Mouse (Mus musculus): ENCODE results near the gene Egr2. TPM values are rescaled to one million over a fixed set of nuclear protein-coding genes. Genes with fewer than 3 reads are reported as not detected.

Gene Egr2
- polyA plus RNA-seq, 1 experiment from 2014 or later: 1.0 TPM

DNA sequence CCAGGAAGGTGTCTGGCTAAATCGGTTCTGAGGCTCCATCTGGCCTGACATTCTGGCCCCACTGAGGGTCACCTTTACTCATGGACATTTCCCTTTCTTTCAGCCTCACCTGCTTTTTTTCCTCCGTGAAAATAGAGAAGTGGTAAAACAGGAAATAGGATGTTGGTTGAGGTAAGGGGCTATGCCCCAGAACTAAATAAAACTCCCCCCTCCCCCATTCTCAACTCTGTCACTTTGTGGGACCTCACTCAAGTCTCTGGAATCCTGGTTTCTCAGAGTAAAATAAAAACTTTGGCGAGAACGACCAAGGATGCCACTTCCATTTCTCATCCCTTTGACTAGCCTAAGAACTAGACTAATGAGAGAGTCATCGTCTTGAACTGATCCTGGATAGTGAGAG lies 31.2 kb upstream of the Egr2 start:
- no peak for DNase-seq
- H3K4me1 ChIP-seq (ENCODE audit: control insufficient read depth, insufficient read depth, low read length): no peaks in the 10 kb centered on the region
- no peak overlapping the region for H3K4me3 ChIP-seq (replicated peaks; ENCODE audit: low read depth, low read length)
- no peaks in the 10 kb centered on the region for H3K36me3 ChIP-seq (ENCODE audit: control insufficient read depth, insufficient read depth, low read length)
- H3K27ac ChIP-seq (replicated peaks; ENCODE audit: low read depth, low read length): no peak overlapping the region
- H3K9ac ChIP-seq (replicated peaks; ENCODE audit: low read length): no peak overlapping the region
- 76% methylated on average over 5 of the region's 5 CpGs for WGBS
- H3K9me3 ChIP-seq (ENCODE audit: control insufficient read depth, low read length): no peaks in the 10 kb centered on the region
- no peaks in the 10 kb centered on the region for H3K27me3 ChIP-seq (ENCODE audit: control insufficient read depth, insufficient read depth, low read length)
- H3K4me2 ChIP-seq (ENCODE audit: low read length): no peak overlapping the region
- ATAC-seq (ENCODE audit: low FRiP score, low TSS enrichment): no peak

DNA sequence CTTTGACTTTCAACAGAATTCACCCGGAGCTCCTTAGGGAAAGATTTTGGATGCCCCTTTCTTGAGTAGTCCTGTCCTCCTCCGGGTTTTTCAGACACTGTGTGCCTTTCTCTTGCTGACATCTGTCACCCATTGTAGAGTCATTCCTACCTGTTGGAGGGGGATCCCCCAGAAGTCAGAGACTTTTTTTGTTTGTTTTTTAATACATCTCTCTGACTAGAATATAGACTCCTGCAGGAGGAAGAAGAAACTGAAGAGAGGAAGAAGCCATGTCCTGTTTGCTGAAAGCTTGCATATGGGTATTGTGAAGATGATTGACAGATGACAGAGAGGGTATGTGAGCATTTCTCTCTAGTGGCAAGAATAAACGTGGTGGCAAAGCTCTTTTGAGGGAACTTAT lies 30.0 kb upstream of the Egr2 start:
- Histone ChIP-seq H3K4me1 (ENCODE audit: control insufficient read depth, insufficient read depth, low read length) (no peaks in the 10 kb centered on the region), H3K27me3 (ENCODE audit: control insufficient read depth, insufficient read depth, low read length) (no peaks in the 10 kb centered on the region), H3K27ac (replicated peaks; ENCODE audit: low read depth, low read length) (no peak overlapping the region), H3K9me3 (ENCODE audit: control insufficient read depth, low read length) (no peaks in the 10 kb centered on the region), H3K4me2 (ENCODE audit: low read length) (no peak overlapping the region), H3K9ac (replicated peaks; ENCODE audit: low read length) (no peak overlapping the region), H3K4me3 (replicated peaks; ENCODE audit: low read depth, low read length) (no peak overlapping the region), H3K36me3 (ENCODE audit: control insufficient read depth, insufficient read depth, low read length) (no peaks in the 10 kb centered on the region)
- no peak for ATAC-seq (ENCODE audit: low FRiP score, low TSS enrichment)
- no peak for DNase-seq
- 71% methylated on average over 3 of the region's 3 CpGs for WGBS

DNA sequence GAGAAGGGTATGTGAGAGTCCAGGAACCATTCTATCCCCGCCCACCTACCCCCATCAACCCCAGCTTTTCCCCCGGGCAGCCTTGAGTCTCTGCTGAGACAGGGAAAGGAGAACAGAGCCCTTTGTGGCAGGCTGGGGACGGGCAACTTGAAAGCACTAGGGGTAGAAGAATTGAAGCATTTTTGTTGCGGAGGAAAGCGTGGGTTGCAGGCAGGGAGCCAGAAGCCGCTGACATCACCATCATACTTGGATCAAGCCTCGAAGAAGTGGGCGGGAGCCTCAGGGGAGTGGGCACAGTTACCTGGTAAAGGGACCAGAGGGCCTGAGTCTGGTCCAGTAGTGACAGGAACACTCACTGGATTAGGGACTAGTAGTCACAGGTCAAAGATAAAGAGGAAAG lies 23.1 kb upstream of the Egr2 start:
- ATAC-seq (ENCODE audit: low FRiP score, low TSS enrichment) (no peak), DNase-seq (no peak)
- no peak overlapping the region for H3K4me3 ChIP-seq (replicated peaks; ENCODE audit: low read depth, low read length)
- H3K4me2 ChIP-seq (ENCODE audit: low read length): no peak overlapping the region
- H3K27ac ChIP-seq (replicated peaks; ENCODE audit: low read depth, low read length): no peak overlapping the region
- H3K36me3 ChIP-seq (ENCODE audit: control insufficient read depth, insufficient read depth, low read length): no peaks in the 10 kb centered on the region
- no peaks in the 10 kb centered on the region for H3K4me1 ChIP-seq (ENCODE audit: control insufficient read depth, insufficient read depth, low read length)
- no peaks in the 10 kb centered on the region for H3K27me3 ChIP-seq (ENCODE audit: control insufficient read depth, insufficient read depth, low read length)
- no peak overlapping the region for H3K9ac ChIP-seq (replicated peaks; ENCODE audit: low read length)
- 72% methylated on average over 8 of the region's 8 CpGs for WGBS
- H3K9me3 ChIP-seq (ENCODE audit: control insufficient read depth, low read length): no peaks in the 10 kb centered on the region

DNA sequence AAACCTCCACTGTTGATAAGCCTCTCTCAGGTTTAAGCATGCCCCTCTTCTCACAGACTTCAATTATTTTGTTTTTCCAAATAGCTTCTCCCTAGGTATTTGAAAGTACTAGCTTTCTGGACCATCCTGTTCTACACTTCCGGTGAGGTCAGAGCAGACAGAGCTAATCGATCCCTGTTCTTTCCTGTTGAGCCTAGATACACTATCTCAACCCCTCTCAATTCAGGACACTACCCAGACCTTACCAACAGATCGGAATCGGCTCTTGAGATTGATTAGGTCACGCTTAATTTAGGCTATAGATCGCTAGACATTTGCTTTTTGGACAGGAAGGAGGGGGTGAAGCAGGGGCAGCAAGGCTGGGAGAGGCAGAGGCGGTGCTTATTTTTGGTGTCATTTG lies 22.4 kb upstream of the Egr2 start:
- ATAC-seq (ENCODE audit: low FRiP score, low TSS enrichment) (no peak), DNase-seq (no peak)
- H3K27ac ChIP-seq (replicated peaks; ENCODE audit: low read depth, low read length): no peak overlapping the region
- H3K27me3 ChIP-seq (ENCODE audit: control insufficient read depth, insufficient read depth, low read length): no peaks in the 10 kb centered on the region
- no peak overlapping the region for H3K4me2 ChIP-seq (ENCODE audit: low read length)
- no peak overlapping the region for H3K4me3 ChIP-seq (replicated peaks; ENCODE audit: low read depth, low read length)
- H3K36me3 ChIP-seq (ENCODE audit: control insufficient read depth, insufficient read depth, low read length): no peaks in the 10 kb centered on the region
- H3K4me1 ChIP-seq (ENCODE audit: control insufficient read depth, insufficient read depth, low read length): no peaks in the 10 kb centered on the region
- H3K9me3 ChIP-seq (ENCODE audit: control insufficient read depth, low read length): no peaks in the 10 kb centered on the region
- 69% methylated on average over 7 of the region's 7 CpGs for WGBS
- H3K9ac ChIP-seq (replicated peaks; ENCODE audit: low read length): no peak overlapping the region

DNA sequence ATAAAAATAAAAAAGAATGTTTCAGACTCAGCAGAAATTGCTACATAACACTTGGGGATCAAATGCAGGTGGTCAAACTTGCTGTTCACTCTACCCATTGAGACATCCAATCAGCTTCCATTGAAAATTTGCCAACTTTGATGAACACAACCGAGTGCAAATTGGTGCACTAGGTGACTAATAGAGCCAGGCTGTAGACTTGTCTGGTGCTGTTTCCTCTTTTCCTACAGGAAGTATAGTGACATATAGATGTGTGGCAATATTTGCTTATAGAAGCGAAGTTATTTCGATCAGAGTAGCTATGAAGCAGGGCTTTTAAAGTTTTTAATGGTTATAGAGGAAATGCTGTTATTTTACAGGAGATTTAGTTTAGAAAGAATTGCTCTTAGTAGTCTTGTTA lies 16.5 kb upstream of the Egr2 start:
- 94% methylated on average over 3 of the region's 3 CpGs for WGBS

DNA sequence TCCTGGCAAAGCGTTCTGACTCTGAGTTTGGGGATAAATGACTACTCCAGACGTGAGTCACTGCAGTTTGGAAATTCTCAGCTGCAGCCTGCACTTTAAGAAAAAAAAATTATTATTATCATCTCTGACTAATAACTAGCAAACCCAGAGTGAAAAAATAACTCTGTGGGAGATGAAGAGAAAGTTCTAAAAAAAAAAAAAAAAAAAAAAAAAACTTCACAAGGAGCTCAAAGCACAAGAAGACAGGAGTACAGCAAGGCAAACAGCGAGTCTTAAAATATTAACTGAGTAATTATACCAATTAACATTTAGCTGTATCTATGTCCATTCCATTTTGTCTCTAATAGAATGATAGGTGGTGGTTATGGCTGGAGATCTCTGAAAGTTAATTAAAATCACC lies 11.1 kb upstream of the Egr2 start:
- WGBS: 82% methylated on average over 3 of the region's 3 CpGs
- Histone ChIP-seq H3K4me2 (ENCODE audit: low read length) (no peak overlapping the region), H3K9ac (replicated peaks; ENCODE audit: low read length) (no peak overlapping the region), H3K4me3 (replicated peaks; ENCODE audit: low read depth, low read length) (no peak overlapping the region), H3K9me3 (ENCODE audit: control insufficient read depth, low read length) (no peaks in the 10 kb centered on the region), H3K27me3 (ENCODE audit: control insufficient read depth, insufficient read depth, low read length) (no peaks in the 10 kb centered on the region), H3K4me1 (ENCODE audit: control insufficient read depth, insufficient read depth, low read length) (no peaks in the 10 kb centered on the region), H3K36me3 (ENCODE audit: control insufficient read depth, insufficient read depth, low read length) (no peaks in the 10 kb centered on the region), H3K27ac (replicated peaks; ENCODE audit: low read depth, low read length) (no peak overlapping the region)
- DNase-seq (no peak), ATAC-seq (ENCODE audit: low FRiP score, low TSS enrichment) (no peak)

More for the DNA sequence above, 16.5 kb upstream of the Egr2 start:
- Histone ChIP-seq H3K4me2 (ENCODE audit: low read length) (no peak overlapping the region), H3K9me3 (ENCODE audit: control insufficient read depth, low read length) (no peaks in the 10 kb centered on the region), H3K36me3 (ENCODE audit: control insufficient read depth, insufficient read depth, low read length) (no peaks in the 10 kb centered on the region), H3K27me3 (ENCODE audit: control insufficient read depth, insufficient read depth, low read length) (no peaks in the 10 kb centered on the region), H3K27ac (replicated peaks; ENCODE audit: low read depth, low read length) (no peak overlapping the region), H3K9ac (replicated peaks; ENCODE audit: low read length) (no peak overlapping the region), H3K4me1 (ENCODE audit: control insufficient read depth, insufficient read depth, low read length) (no peaks in the 10 kb centered on the region), H3K4me3 (replicated peaks; ENCODE audit: low read depth, low read length) (no peak overlapping the region)
- ATAC-seq (ENCODE audit: low FRiP score, low TSS enrichment): no peak
- DNase-seq: no peak

DNA sequence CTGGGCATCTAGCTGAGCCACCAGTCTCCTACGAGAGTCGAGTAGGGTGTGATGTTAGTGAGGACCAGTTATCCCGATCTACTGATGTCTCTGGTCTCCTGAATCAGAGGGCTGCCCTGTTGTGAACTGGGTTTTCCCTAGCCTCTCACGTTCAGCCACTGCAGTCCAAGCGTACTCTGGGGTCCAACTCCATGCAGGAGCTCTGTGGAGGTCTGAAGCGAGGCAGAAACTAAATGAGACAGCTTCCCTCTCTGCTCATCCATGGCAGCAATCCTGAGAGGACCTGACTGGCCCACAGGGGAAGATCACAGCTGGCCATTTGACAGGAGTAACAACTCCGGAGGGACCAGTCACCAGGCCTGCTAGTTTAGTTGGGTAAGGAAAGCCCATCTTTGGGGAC lies 10.6 kb upstream of the Egr2 start:
- Histone ChIP-seq H3K9me3 (ENCODE audit: control insufficient read depth, low read length) (no peaks in the 10 kb centered on the region), H3K27ac (replicated peaks; ENCODE audit: low read depth, low read length) (no peak overlapping the region), H3K36me3 (ENCODE audit: control insufficient read depth, insufficient read depth, low read length) (no peaks in the 10 kb centered on the region), H3K4me1 (ENCODE audit: control insufficient read depth, insufficient read depth, low read length) (no peaks in the 10 kb centered on the region), H3K9ac (replicated peaks; ENCODE audit: low read length) (no peak overlapping the region), H3K4me3 (replicated peaks; ENCODE audit: low read depth, low read length) (no peak overlapping the region), H3K27me3 (ENCODE audit: control insufficient read depth, insufficient read depth, low read length) (no peaks in the 10 kb centered on the region), H3K4me2 (ENCODE audit: low read length) (no peak overlapping the region)
- WGBS: 81% methylated on average over 7 of the region's 7 CpGs
- no peak for ATAC-seq (ENCODE audit: low FRiP score, low TSS enrichment)
- DNase-seq: no peak

DNA sequence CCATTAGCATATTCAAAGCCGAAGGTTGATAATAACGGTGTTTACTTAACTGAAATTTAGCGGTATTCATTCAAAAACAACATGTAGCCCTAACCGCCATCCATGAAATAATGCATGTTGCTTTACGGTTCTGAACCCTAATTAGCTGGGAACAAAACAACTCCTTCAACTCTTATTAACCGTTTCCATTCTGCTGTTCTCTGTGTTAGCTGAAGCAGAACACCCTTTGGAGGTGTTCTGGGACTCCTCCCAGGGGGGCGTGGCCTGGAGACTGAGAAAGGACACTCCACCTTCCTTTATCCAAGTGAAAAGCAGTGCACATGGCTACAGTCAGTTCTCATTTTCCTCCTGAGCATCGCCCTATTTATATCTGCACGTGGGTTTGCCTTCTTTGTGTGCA lies 8.8 kb upstream of the Egr2 start:
- no peak overlapping the region for H3K4me2 ChIP-seq (ENCODE audit: low read length)
- H3K4me1 ChIP-seq (ENCODE audit: control insufficient read depth, insufficient read depth, low read length): no peaks in the 10 kb centered on the region
- H3K4me3 ChIP-seq (replicated peaks; ENCODE audit: low read depth, low read length): no peak overlapping the region
- no peak overlapping the region for H3K9ac ChIP-seq (replicated peaks; ENCODE audit: low read length)
- H3K27ac ChIP-seq (replicated peaks; ENCODE audit: low read depth, low read length): no peak overlapping the region
- no peaks in the 10 kb centered on the region for H3K9me3 ChIP-seq (ENCODE audit: control insufficient read depth, low read length)
- 55% methylated on average over 9 of the region's 9 CpGs for WGBS
- no peaks in the 10 kb centered on the region for H3K36me3 ChIP-seq (ENCODE audit: control insufficient read depth, insufficient read depth, low read length)
- DNase-seq (no peak), ATAC-seq (ENCODE audit: low FRiP score, low TSS enrichment) (no peak)
- no peaks in the 10 kb centered on the region for H3K27me3 ChIP-seq (ENCODE audit: control insufficient read depth, insufficient read depth, low read length)

DNA sequence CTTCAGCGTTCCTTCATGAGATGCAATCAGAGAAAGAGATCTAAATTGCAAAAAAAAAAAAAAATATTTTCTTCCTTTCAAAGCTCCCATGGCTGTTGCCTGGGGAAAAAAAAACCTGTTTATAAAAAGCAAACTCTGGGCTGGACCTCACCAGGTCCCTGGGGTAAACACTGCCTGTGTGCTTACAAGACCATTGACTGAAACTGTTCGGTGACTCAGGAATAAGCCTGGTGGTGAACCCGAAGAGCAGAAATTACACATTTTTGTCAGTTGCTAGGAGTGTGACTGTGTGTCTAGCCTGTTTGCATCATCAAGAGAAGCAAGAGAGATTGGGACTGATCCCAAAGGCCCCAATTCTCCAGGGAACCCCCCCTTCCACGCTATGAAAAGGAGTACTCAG lies 5.5 kb upstream of the Egr2 start:
- Histone ChIP-seq H3K4me1 (ENCODE audit: control insufficient read depth, insufficient read depth, low read length) (no peaks in the 10 kb centered on the region), H3K9me3 (ENCODE audit: control insufficient read depth, low read length) (no peaks in the 10 kb centered on the region), H3K27ac (replicated peaks; ENCODE audit: low read depth, low read length) (no peak overlapping the region), H3K9ac (replicated peaks; ENCODE audit: low read length) (no peak overlapping the region), H3K4me3 (replicated peaks; ENCODE audit: low read depth, low read length) (no peak overlapping the region), H3K4me2 (ENCODE audit: low read length) (no peak overlapping the region), H3K27me3 (ENCODE audit: control insufficient read depth, insufficient read depth, low read length) (peaks cover 18% of the 10 kb centered on the region), H3K36me3 (ENCODE audit: control insufficient read depth, insufficient read depth, low read length) (no peaks in the 10 kb centered on the region)
- ATAC-seq (ENCODE audit: low FRiP score, low TSS enrichment): no peak
- no peak for DNase-seq
- WGBS: 74% methylated on average over 4 of the region's 4 CpGs

All from midbrain, embryonic 14.5 days (tissue).